Mouse (Mus musculus) E14TG2a.4 (cell line): ENCODE data around the gene Slc35g2.

Experiments used
- CTCF ChIP-seq: conservative IDR thresholded peaks from 2 replicates; pipeline ENCODE4 v1.5.1; 2014; ENCODE audit warnings: low read length
- NANOG ChIP-seq: IDR thresholded peaks from 2 replicates; pipeline ENCODE4 v1.6.1; 2014; ENCODE audit warnings: borderline replicate concordance, low read length, mixed read lengths
- POU5F1 ChIP-seq: IDR thresholded peaks from 2 replicates; pipeline ENCODE4 v1.6.1; 2014; ENCODE audit warnings: low read length, borderline replicate concordance

DNA sequence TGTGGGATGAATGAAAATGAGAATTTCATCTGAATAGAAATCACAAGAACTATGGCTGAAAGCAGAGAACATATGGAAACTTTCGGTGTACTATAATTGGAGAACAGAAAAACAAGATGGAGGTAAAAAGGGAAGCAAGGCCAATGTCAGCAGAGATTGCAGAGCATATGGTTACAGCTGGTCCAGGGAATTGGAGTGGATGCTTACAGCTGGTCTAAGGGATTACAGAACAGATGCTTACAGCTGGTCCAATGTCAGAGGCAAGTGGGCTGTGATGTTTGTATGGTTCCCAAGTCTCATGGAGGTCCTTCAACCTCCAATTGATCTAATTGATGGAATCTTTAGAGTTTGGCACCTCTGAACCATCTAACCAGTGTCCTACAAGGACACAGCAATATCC lies 31.2 kb upstream of the Slc35g2 start:
- TF ChIP-seq CTCF (no peak), POU5F1 (no peak), NANOG (no peak)
